Mouse (Mus musculus) embryonic stem cell, embryonic (primary cell): ENCODE data around the gene Trappc1.

Experiments used
- CTCF ChIA-PET, 4 experiments: fragments of 300-600 bp in 2 of 4; fragments of 350-600 bp in 2 of 4; sonication (Branson Sonifier 250); formaldehyde crosslinking; loops; one replicate each; lab custom pipeline; 2022; ENCODE audit warnings: inconsistent platforms in 2 of 4; lab: Charles Lee
- POLR2A ChIA-PET, 4 experiments: fragments of 300-600 bp in 2 of 4; fragments of 350-600 bp in 2 of 4; sonication (Branson Sonifier 250); formaldehyde crosslinking; loops; one replicate each; lab custom pipeline; 2022; ENCODE audit warnings: antibody characterized with exemption in 4 of 4, inconsistent platforms in 1 of 4; lab: Charles Lee

Trappc1 gene

DNA sequence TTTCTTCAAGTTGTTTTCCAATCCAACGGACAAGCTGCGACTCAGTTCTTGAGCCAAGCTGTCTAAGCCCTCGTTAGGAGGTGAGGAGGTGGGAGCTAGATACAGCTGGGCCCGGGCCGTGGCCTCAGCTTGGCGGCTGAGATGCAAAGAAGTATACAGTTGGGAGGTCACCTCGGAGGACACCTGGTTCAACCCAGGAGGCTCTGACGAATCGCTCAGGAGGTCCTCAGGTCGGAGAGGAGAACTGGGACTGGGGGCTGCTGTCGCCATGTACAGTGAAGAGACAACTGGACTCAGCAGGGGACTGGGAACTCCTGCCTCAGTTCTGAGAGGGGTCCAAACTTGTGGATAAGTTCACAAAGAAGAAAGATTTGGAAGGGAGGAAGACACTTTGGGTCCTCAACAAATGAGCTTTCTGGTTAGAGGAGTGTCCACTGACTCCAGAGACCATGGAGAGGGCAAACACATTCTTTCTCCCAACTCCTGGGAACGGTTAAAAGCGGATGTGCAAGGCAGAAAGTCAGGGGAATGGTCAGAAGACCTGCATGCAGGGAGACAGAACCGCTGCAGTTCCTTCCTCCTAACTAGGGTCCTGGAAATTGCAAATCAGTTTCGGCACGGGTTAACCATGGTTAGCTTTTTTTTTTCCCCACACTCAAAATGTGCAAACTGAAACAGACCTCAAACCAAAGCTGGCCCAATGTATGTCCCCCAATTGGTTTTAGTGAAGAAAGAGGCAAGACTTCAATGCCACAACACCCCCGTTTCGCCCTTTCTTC lies 898 bp upstream of the Trappc1 start:
- POLR2A ChIA-PET = interaction anchor here (0.6 to 6.6 kb wide), 100 partner anchors 8 to 744 kb away, joined by 3 to 56 read pairs (median 4); partner anchors contain the start of genes 2810408A11Rik (in 1 of the 4), Atp1b2 (in 1 of the 4), Borcs6 (in 1 of the 4) and Cd68 (in 1 of the 4)
- CTCF ChIA-PET = interaction anchor here in 3 of 4 experiments (0.6 to 1.2 kb wide), 6 partner anchors 54 to 364 kb away, joined by 3 to 4 read pairs (median 3); no protein-coding TSS in a partner anchor

DNA sequence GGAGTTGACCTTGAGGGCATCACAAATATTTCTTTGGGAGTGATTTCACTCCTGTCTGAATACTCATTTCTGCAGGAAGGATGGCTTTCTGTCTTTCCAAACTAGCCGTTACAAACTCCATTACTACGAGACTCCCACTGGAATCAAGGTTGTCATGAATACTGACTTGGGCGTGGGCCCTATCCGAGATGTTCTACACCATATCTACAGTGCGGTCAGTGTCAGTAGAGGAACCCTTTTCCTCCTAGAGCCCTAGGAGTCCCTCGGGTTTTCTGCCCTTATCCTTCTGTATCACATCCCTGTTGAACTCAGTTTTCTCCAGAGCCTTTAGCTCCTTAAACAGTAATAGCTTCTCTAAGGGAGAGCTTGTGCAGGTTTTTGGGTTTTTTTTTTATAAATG lies 969 bp downstream of the Trappc1 start:
- POLR2A ChIA-PET = interaction anchor here in 3 of 4 experiments (0.6 to 6.6 kb wide), 27 partner anchors 10 to 435 kb away, joined by 3 to 56 read pairs (median 6); partner anchors contain the start of genes Trp53 (in 2 of the 3), Wrap53 (in 2 of the 3), Chd3 (in 1 of the 3) and Cyb5d1 (in 1 of the 3)
- CTCF ChIA-PET = interaction anchor here in 1 of 4 experiments (1.5 to 2.3 kb wide), 2 partner anchors 7 to 55 kb away, joined by 3 to 5 read pairs; no protein-coding TSS in a partner anchor

DNA sequence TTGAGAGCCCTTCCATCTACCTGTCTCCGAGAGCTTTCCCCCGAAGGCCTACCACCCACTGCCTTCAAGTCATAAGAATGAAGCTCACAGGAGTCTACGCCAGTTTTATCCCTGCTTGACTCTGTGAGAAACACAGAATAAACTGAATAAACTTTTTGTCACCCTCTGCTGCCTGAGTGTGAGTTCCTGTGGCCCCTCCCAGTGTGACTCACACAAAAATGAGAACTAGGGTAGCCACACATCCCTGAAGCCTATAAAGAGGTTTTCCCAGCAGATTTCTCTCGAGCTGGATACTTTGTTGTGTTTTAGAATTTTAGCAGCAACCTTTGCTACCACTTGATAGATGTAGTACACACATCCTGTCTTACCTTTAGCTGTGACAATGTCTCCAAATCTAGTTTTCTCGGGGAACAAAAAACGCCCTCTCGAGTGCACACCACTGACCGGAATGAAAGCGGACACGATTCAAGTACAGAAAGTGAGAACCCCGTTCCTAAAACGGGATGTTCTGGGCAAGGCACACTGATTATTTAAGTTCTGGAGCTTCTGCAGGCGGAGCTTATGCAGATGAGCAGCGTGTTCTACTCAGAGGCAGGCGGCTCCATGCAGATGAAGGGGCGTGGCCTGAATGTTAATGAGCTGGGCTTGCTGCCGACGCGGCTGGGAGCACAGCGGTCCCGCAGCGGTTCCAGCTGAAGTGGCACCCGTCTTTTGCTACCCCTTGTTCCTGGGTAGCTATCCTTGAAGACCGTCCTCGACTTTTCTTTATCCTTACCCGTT lies 2.0 kb downstream of the Trappc1 start, which contains the start of gene Kcnab3:
Gene Kcnab3 (plus strand): TSS at position 631 of the 780 bp plus-strand sequence.
- ChIA-PET POLR2A (interaction anchor here (0.6 to 6.6 kb wide), 57 partner anchors 11 to 634 kb away, joined by 3 to 56 read pairs (median 4); partner anchors contain the start of genes Cyb5d1 (in 2 of the 4), Naa38 (in 2 of the 4), Rnf227 (in 2 of the 4) and Trp53 (in 2 of the 4)), CTCF (interaction anchor here in 3 of 4 experiments (0.5 to 2.3 kb wide), 13 partner anchors 8 to 714 kb away, joined by 3 to 5 read pairs (median 3); partner anchors contain the start of gene Fxr2 (in 1 of the 3))

DNA sequence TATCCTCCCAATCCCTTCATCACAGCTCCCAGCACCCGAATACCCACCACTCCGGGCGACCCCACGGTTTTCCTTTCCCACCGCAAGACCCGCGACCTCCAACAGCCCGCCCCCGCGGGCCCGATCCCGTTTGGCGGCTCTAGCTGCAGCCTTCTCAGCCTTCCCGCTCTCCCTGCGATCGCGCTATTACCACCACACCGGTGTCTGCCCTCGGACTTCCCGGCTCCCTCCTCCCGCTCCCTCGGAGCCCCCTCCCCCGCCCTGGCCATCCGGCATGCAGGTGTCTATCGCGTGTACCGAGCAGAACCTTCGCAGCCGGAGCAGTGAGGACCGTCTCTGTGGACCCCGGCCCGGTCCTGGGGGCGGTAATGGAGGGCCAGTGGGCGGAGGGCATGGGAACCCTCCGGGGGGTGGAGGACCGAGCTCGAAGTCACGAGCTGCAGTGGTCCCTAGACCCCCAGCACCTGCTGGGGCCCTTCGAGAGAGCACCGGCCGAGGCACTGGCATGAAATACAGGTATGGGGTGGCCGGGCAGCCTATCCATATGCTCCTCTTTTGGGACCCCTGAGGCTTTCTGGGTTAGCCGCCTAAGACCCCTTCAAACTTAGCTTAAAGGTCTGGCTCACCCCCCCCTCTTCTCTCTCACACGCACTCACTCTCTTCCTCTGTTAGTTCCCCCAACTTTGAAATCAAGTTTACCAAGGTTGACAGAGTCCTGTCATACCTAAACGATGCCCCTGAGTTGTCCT lies 2.8 kb downstream of the Trappc1 start:
- ChIA-PET POLR2A (interaction anchor here (0.5 to 6.6 kb wide), 57 partner anchors 11 to 635 kb away, joined by 3 to 56 read pairs (median 4); partner anchors contain the start of genes Cyb5d1 (in 2 of the 4), Naa38 (in 2 of the 4), Rnf227 (in 2 of the 4) and Chd3 (in 1 of the 4)), CTCF (interaction anchor here in 3 of 4 experiments (0.8 to 2.3 kb wide), 9 partner anchors 9 to 306 kb away, joined by 3 to 5 read pairs (median 3); partner anchors contain the start of gene Fxr2 (in 1 of the 3))

DNA sequence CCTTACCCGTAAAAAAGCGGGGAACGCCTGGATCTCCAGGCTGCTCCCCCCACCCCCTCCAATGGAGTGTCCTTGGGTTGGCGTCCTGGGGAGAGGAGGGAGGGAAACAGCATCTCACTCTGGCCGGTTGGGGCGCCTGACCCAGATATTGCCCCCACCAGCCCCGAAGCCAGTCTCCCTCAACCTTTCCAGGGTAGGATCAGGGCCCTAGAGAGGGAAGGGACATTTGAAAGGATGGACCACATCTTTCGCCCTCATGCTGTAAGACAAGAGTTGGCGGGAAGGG lies 3.3 kb downstream of the Trappc1 start:
- ChIA-PET CTCF (interaction anchor here in 2 of 4 experiments (0.6 to 1.2 kb wide), 2 partner anchors 90 to 919 kb away, joined by 3 to 9 read pairs; no protein-coding TSS in a partner anchor), POLR2A (interaction anchor here in 2 of 4 experiments (1.1 to 6.6 kb wide), 10 partner anchors 12 to 92 kb away, joined by 3 to 56 read pairs (median 6); partner anchors contain the start of genes Rnf227 (in 2 of the 2) and Chd3 (in 1 of the 2))

DNA sequence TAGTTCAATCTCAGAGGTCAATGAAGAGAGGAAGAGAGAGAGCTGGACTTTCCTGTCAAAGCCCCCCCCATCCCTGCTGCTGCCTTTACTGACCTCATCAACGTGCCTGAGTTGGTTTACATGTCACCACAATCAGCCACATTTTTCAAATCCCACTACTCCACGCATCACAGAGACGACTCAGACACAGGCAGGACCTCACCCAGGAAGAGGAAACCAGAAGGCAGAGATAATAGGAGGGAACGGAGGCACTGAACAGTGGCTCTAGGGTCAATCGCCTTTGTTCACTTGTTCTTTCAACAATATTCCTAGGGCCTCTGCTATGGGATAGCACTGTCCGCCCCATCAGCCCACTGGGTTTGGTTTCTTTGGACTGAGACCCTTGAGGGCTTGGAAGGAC lies 3.9 kb downstream of the Trappc1 start:
- CTCF ChIA-PET = interaction anchor here in 1 of 4 experiments (0.6 kb wide), 1 partner anchor 920 kb away, joined by 9 read pairs; no protein-coding TSS in a partner anchor
- POLR2A ChIA-PET = interaction anchor here in 2 of 4 experiments (0.6 to 6.6 kb wide), 5 partner anchors 12 to 248 kb away, joined by 3 to 56 read pairs (median 5); partner anchors contain the start of gene Rnf227 (in 2 of the 2)

DNA sequence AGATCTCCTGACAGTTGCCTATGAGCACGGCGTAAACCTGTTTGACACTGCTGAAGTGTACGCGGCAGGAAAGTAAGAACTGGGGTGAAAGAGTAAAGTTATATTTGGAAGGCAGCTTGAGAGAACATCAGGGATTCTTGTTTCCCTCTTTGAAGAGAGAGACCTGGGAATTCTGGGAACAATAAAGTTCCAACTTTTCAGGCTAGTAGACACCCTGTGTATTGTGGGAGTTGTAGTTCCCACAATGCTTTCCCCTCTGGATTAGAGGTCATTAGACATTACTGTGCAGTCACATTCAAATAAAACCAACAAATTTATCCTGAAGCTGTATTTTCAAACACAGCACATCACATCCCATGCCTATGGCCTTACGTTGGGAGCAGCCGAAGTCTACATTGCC lies 4.7 kb downstream of the Trappc1 start:
- POLR2A ChIA-PET = interaction anchor here in 2 of 4 experiments (0.6 to 6.6 kb wide), 4 partner anchors 11 to 249 kb away, joined by 3 to 56 read pairs (median 12); partner anchors contain the start of gene Rnf227 (in 2 of the 2)
- CTCF ChIA-PET = no interaction called here

DNA sequence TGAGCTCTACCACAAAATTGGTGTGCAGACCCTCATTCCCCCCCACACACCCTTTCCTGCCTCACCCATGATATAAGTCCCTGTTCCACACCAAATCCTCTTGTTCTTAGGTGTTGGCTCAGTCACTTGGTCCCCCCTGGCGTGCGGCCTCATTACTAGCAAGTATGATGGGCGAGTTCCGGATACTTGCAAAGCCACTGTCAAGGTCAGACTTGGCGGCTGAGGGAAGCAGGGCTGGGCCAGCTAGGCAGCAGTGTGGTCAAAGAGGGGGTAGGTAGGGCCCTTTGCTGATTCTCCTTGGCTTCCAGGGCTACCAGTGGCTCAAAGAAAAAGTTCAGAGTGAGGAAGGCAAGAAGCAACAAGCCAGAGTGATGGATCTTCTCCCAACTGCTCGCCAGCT lies 7.4 kb downstream of the Trappc1 start:
- POLR2A ChIA-PET = interaction anchor here in 3 of 4 experiments (0.6 to 2.0 kb wide), 11 partner anchors 8 to 452 kb away, joined by 3 to 33 read pairs (median 3); partner anchors contain the start of genes Cntrob (in 1 of the 3) and Trappc1 (in 1 of the 3)
- CTCF ChIA-PET = interaction anchor here in 3 of 4 experiments (0.6 to 1.7 kb wide), 4 partner anchors 41 to 1258 kb away, joined by 3 to 5 read pairs (median 3); no protein-coding TSS in a partner anchor

DNA sequence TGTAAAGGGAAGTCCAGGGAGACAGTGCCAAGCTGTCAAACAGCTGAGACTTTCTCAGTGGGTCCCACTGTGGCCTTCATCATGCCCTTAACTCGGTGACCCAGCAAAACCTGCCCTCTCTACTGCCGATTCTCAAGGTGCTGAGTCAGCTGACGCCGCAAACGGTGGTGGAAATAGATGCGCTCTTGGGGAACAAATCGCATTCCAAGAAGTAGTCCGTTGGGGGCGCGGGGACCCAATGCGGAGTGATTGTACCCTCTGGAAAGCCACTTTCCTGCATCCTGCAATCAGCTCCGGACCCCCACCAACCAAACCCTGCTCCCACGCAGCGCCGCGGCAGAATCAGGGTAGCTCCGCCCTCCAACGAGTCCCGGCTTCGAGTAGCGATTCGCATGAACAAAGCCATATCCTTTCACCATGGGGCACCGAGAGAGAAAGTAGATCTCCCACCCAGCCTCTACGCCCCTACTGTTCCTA lies 8.2 kb downstream of the Trappc1 start:
- POLR2A ChIA-PET = interaction anchor here in 3 of 4 experiments (0.6 to 2.0 kb wide), 14 partner anchors 8 to 87 kb away, joined by 3 to 33 read pairs (median 4); partner anchors contain the start of genes Cntrob (in 3 of the 3) and Trappc1 (in 3 of the 3)
- CTCF ChIA-PET = interaction anchor here (0.6 to 1.7 kb wide), 7 partner anchors 8 to 1259 kb away, joined by 3 to 5 read pairs (median 3); partner anchors contain the start of genes Cntrob (in 2 of the 4) and Trappc1 (in 2 of the 4)

DNA sequence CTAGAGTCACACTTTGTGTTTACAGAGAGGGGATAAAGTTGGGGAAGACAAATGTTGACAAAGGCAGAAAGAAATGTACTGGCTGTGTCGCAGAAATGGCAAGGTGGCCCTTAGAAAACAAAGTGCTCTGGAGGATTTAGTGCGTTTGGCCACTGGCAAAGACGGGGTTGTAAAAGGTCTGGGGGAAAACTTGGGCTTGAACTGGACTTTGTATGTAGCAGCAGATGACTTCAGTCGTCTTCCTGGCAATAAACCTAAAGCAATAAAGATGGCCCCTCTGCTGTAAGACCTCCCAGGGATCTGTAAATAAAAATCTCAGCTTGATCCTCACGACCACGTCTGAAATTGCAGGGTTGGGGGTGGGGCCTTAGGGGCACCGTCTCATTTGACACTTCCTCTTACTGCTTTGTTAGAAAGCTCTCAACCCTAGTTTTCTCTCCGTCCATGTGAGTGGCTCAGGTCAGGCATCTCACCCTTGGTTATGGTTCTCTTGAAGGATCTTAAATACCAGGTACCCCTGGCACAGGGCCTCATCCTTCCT lies 9.0 kb downstream of the Trappc1 start:
- ChIA-PET CTCF (interaction anchor here in 1 of 4 experiments (1.0 kb wide), 1 partner anchor 99 kb away, joined by 3 read pairs; no protein-coding TSS in a partner anchor), POLR2A (interaction anchor here in 3 of 4 experiments (0.6 to 2.0 kb wide), 12 partner anchors 9 to 86 kb away, joined by 3 to 33 read pairs (median 4); partner anchors contain the start of genes Cntrob (in 3 of the 3) and Trappc1 (in 3 of the 3))

DNA sequence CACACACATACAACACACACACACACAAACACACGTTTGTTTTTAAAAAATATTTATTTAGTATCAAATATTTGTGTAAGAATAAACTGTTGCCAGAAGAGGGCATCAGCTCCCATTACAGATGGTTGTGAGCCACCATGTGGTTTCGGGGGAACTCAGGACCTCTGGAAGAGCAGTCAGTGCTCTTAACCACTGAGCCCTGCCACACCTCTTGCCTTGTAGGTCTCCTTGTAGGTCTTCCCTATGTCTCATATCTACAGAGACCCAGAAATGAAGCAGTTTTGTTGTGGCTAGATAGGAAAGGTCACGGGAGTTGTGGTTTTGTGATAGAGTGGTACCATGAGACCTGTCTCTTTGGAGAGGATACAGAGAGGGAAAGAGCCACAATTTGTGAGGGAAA lies 10.1 kb downstream of the Trappc1 start:
- CTCF ChIA-PET = no interaction called here

DNA sequence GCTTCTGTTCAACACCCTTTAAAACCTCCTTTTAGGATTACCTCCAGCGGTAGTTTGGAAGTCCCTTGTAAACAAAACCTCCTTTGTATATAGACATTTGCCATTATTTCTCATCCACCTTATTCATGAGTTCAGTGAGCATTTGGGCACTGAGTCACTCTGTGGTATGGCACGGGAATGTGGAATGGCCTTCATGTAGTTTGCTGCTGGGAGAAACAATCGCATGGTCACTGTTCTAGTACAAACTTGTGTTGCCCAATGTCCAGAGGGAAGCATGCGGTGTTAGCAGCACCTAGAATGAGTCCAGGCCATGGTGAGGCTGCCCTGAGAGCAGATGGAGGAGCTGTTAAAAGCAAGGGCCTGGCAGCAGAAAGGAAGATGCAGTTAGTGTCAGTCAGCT lies 11.0 kb downstream of the Trappc1 start:
- POLR2A ChIA-PET = no interaction called here
- CTCF ChIA-PET = no interaction called here

More for the DNA sequence above, 10.1 kb downstream of the Trappc1 start:
- POLR2A ChIA-PET = interaction anchor here in 1 of 4 experiments (1.0 kb wide), 1 partner anchor 10 kb away, joined by 5 read pairs; the partner anchor contains the start of genes Cntrob and Trappc1

DNA sequence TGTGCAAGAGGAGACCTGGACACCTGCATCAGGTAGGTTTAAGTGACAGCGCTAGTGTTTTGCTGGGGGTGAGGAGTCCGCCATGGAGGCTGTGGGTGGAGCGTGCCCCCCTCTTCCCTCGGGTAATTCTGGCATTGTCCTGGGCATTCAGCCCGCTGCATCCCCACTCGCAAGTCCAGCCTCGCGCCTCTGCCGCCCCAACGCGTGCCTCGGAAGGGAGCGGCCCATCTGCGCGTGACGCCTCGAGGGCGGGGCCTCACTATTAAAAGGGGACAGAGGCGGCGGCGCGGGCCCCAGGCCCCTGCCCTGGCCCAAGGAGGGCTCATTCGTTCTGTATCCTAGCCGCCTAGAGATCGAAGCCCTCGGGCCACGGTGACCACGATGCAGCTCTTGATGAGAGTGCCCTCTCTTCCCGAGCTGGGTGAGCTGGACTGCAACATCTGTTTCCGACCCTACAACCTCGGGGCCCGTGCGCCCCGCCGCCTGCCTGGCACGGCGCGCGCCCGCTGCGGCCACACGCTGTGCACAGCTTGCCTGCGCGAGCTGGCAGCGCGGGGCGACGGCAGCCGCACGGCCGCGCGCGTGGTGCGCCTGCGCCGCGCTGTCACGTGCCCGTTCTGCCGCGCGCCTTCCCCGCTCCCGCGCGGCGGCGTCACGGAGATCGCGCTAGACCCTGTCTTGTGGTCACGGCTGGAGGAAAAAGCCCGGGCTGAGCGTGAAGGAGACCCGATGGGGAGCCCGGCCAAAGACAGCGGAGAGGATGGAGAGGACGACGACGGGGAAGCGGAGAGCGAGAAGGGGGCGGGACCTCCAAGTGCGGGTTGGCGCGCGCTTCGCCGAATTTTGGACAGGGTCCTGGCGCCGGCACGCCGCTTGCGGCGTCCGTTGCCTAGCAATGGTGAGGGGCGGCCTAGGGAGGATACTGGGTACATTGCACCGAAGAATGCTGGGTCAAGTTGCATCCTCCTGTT lies 16.7 kb downstream of the Trappc1 start, which contains the start of gene Rnf227:
Gene Rnf227 (plus strand): TSS at position 301 of the 971 bp plus-strand sequence.
- POLR2A ChIA-PET = interaction anchor here in 3 of 4 experiments (0.6 to 5.7 kb wide), 13 partner anchors 9 to 78 kb away, joined by 3 to 56 read pairs (median 5); partner anchors contain the start of genes Cntrob (in 3 of the 3), Trappc1 (in 3 of the 3) and Kcnab3 (in 2 of the 3)
- CTCF ChIA-PET = interaction anchor here in 2 of 4 experiments (0.6 to 2.7 kb wide), 2 partner anchors 33 to 475 kb away, joined by 3 to 8 read pairs; no protein-coding TSS in a partner anchor

DNA sequence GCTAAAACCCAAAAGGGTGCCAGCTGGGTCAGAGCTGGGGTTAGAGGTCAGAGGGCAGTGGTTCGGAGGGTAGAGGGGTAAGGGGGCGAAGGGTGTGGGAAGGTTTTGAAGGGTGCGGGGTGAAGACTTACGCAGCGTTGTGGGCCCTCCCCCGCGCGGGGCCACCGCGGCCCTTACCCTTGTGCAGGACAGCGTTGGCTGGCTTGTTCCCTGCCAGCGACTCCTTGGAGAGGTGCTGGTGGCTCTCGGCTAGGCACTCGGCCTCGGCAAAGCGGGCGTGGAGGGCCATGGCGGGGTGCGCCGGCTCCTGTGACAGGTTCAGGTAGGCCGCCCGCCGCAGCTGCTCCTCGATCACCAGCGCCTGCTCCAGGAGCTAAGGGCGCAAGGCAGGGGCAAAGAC lies 22.7 kb downstream of the Trappc1 start:
- ChIA-PET CTCF (no interaction called here), POLR2A (interaction anchor here in 2 of 4 experiments (0.7 to 1.5 kb wide), 7 partner anchors 15 to 41 kb away, joined by 3 to 6 read pairs (median 3); partner anchors contain the start of genes Cntrob (in 1 of the 2), Kcnab3 (in 1 of the 2) and Trappc1 (in 1 of the 2))
